Mouse (Mus musculus) G1E (cell line): Measurements from ENCODE around the gene Esrra. TPM values are rescaled to one million over a fixed set of nuclear protein-coding genes. Genes with fewer than 3 reads are reported as not detected.

Experiments
- ATAC-seq: 2 replicates; pipeline ENCODE4 v1.8.0; 2016; ENCODE audit warnings: mild to moderate bottlenecking; ENCODE audit not compliant: insufficient number of reproducible peaks, poor library complexity, low FRiP score, severe bottlenecking; ENCODE audit errors: extremely low read depth
- DNase-seq: peaks from one replicate; pipeline ENCODE4 v3.0.0; 2012; ENCODE audit warnings: low spot score
- H3K27me3 ChIP-seq: 2 replicates; pipeline ENCODE4 v1.6.1; 2012; ENCODE audit warnings: mild to moderate bottlenecking, low read length, inconsistent platforms; ENCODE audit not compliant: insufficient read depth
- H3K36me3 ChIP-seq: replicated peaks from 2 replicates; pipeline ENCODE3; 2012; ENCODE audit warnings: mild to moderate bottlenecking, inconsistent platforms
- H3K4me1 ChIP-seq: 2 replicates; pipeline ENCODE4 v1.6.1; 2012; ENCODE audit warnings: low read depth, low read length, inconsistent platforms, mixed read lengths; ENCODE audit not compliant: insufficient read depth
- H3K4me3 ChIP-seq: 2 replicates; pipeline ENCODE4 v1.5.1; 2012; ENCODE audit warnings: low read depth, mild to moderate bottlenecking, inconsistent platforms, low read length, moderate library complexity, mixed read lengths
- H3K9me3 ChIP-seq: replicated peaks from 2 replicates; pipeline ENCODE4 v1.6.1; 2012; ENCODE audit warnings: inconsistent platforms
- CTCF ChIP-seq: IDR thresholded peaks from 2 replicates; pipeline ENCODE4 v1.5.1; 2012; ENCODE audit warnings: low read depth, low read length, inconsistent platforms, mixed read lengths
- GATA1 ChIP-seq: IDR thresholded peaks from 2 replicates; pipeline ENCODE4 v1.6.1; 2012; ENCODE audit warnings: borderline replicate concordance, low read length, inconsistent platforms, mixed read lengths
- GATA2 ChIP-seq: IDR thresholded peaks from 2 replicates; pipeline ENCODE4 v1.6.1; 2012; ENCODE audit warnings: low read depth, low read length, inconsistent platforms, borderline replicate concordance
- POLR2AphosphoS5 ChIP-seq: IDR thresholded peaks from 2 replicates; pipeline ENCODE4 v1.6.1; 2012; ENCODE audit warnings: low read depth, low read length, inconsistent platforms; ENCODE audit not compliant: insufficient replicate concordance
- TAL1 ChIP-seq: conservative IDR thresholded peaks from 2 replicates; pipeline ENCODE4 v1.6.1; 2012; ENCODE audit warnings: low read depth, low read length, inconsistent platforms, mixed read lengths
- polyA plus RNA-seq: library from polyadenylated mRNA; stranded (reverse); fragments of >175 nt; gene quantifications from 2 replicates; pipeline ENCODE4 v1.2.3, GENCODE M21; 2012
- total RNA-seq, 2 experiments: library from RNA; stranded (forward) in 1 of 2; stranded (reverse) in 1 of 2; fragments of 200-1000 nt in 1 of 2; fragments of >200 nt in 1 of 2; fragmentation: Nextera tagmentation in 1 of 2; gene quantifications; 2 replicates each; pipeline ENCODE4 v1.2.3; 2014 to 2017

Gene Esrra
- total and polyA plus RNA-seq, 3 experiments, result 10.0 to 42.6 (median 21.1) TPM

DNA sequence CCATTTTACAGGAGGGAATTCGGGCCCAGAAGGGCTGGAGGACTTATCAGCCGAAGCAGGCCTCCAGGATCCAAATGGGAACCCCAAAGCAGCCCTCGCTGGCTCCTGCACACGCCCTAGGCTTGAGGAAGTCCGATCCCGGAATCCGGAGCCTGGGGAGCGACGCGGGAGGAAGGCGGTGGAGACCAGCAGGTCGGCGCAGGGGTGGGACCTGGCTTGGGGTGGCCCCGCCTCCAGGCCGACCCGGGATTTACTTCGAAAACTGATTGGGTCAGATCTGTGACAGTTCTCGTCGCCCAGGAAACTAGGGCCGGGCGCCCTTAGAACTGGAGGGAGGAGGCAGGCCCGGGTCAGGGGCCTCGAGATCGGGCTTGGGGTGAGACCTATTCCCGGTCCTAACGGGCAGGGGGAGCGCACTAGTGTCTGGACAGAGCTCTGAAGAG, 20.7 kb upstream of the Esrra start, which contains the start of gene Gpr137:
TSS of gene Gpr137 (minus strand) at position 232 of the 443 bp plus-strand sequence.
- no peaks in the 10 kb centered on the region for H3K9me3 ChIP-seq
- H3K4me1 ChIP-seq, result peaks cover 44% of the 10 kb centered on the region
- no peaks in the 10 kb centered on the region for H3K27me3 ChIP-seq
- ATAC-seq (peak; percentile 83), DNase-seq (peak; percentile 97)
- TF ChIP-seq POLR2AphosphoS5 (no peak), GATA1 (no peak), CTCF (no peak), TAL1 (no peak), GATA2 (no peak)
- peak within 1 kb of the TSS; percentile 84 for H3K4me3 ChIP-seq
- peaks cover 55% of the 10 kb centered on the region for H3K36me3 ChIP-seq

DNA sequence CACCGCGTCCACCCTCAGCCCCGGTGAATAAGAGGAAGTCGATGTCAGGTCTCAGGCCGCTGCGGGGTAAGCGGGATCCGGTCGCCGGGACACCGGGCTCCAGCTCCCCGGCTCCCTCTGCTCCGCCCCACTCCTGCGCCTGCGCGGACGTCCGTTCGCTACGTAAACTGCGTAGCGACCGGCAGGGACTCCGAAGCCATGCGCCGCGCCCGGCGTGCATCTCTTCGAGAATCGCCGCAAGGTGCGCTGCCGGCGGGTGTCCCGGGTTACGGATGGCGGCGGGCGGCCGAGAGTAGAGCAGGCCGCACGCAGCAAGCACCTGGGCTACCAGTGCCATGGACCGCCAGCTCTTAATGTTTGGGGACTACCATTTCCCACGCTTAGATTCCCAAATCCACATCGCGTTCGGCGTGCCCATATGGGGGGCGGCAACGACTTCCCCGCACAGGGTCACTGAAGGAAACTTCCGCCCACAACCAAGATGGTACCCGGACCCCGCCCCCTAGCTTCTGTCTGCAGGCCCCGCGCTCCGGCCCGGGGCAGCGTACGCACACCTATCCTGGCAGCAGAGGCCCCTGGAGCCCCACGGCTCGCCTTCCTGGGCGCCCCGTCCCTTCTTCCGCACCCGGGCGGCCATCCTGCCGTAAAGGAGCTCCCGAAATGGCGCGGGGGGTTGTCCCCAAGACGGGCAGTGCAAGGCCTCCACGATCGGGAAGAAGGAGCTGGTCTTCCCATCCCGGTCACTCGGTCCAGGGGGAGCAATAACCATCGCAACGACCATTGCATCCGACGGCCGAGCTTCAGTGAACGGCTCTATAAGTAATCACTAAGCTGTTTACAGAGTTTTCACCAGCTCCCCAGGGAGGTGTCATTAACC, 20.0 kb upstream of the Esrra start, which contains the start of gene Bad:
TSS of gene Bad (plus strand) at position 490 of the 877 bp plus-strand sequence.
- no peak for TF ChIP-seq POLR2AphosphoS5
- no peak for TF ChIP-seq GATA1
- TF ChIP-seq TAL1, result no peak
- TF ChIP-seq GATA2, result no peak
- no peak for TF ChIP-seq CTCF
- Histone ChIP-seq H3K36me3 (peaks cover 49% of the 10 kb centered on the region), H3K4me3 (peak within 1 kb of the TSS; percentile 84), H3K27me3 (no peaks in the 10 kb centered on the region), H3K4me1 (peaks cover 44% of the 10 kb centered on the region), H3K9me3 (no peaks in the 10 kb centered on the region)
- peak; percentile 35; the same call in 1 of the 2 replicates for ATAC-seq
- peak; percentile 96 for DNase-seq

- Histone ChIP-seq H3K27me3 (peaks cover 4% of the 10 kb centered on the region; the same call in 1 of the 2 replicates), H3K36me3 (peaks cover 39% of the 10 kb centered on the region), H3K4me1 (peaks cover 37% of the 10 kb centered on the region), H3K9me3 (no peaks in the 10 kb centered on the region), H3K4me3 (peak overlapping the region; percentile 84)
- TF ChIP-seq POLR2AphosphoS5 (no peak), GATA2 (no peak), CTCF (no peak), GATA1 (no peak), TAL1 (no peak)
- ATAC-seq (no peak), DNase-seq (peak; percentile 26)
Measured at GRCm38 (mm10) chr19:6940396-6941351, 19.1 kb upstream of the Esrra start.

DNA sequence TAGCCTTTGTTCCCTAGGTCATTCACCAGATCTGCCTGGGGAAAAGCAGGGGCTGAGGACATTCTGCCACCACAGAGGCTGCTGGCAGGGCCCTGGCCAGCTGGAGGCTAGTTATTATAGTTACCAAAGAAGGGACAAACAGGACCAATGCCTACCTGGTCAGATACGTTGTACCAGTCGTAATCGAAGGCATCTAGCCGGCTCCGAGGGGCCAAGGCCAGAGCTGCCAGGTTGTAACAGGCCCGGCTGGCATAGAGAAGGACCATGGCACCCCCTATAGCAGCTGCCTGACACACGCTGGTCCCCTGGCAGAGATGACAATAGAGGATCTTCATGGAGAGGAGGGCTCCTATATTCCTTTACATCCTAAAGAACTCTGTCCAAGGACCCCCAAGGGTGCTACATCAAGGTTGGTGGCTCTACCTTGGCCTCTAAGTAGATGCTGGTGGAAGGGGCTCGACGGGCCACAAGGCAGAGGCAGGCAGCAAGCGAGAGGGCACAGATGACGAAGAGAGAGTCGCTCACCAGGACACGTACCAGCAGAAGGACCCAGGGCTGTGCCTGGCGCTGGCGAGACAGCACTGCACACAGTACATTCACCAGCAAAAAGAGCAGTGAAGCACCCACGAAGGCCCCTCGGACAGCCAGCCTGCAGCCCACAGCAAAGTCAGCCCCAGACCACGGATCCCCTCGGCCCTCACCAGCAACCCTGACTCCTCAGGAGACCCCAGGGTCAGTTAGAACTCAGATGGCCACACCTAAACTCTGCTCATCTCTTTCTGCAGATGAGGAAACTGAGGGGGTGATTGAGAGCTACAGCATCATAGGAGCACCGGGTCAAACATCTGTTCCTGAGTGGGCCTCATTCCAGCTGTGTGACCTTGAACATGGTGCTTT, 17.7 kb upstream of the Esrra start:
- TF ChIP-seq CTCF (no peak), POLR2AphosphoS5 (no peak), TAL1 (no peak), GATA1 (no peak), GATA2 (no peak)
- no peak for DNase-seq

DNA sequence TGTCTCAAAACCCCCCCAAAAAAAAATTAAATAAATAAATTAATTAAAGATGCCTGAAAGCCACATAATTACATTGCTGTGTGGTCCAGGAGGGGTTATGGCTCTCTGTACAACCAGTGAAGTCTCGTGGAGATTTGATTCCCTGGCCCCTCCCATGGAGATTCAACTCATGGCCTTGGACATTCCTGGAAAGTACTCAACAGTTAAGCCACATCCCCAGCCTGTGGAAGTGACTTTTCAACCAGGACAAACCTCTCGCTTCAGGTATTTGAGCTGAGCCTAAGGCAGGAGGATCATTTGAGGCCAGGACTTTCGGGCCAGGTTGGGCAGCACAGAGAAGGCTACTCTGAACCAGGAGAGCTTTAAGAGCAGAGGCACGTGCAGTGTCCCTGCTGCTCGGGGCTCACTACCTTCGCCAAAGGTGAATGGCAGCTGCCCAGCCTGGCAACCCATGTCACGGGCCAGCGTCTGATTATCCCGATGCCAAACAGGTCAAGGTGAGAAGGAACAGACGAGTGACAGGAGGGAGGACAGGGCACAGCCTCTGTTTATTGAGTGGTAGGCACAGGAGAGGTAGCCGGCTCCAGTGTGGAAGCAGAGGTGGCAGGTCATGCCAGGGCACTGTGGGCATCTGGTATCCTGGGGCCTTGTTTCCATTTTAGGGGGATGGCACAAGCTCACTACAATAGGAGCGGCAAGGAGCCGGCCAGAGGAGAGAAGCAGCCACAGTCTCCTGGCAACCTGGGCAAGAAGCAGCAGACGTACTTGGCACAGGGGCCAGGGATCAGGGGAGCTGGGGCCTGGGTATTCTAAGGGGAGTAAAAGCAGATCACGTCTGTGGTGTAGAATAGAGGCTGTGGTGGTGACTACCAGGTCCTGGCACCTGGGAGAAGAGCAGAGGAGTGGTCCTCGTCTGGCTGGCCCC, 16.2 kb upstream of the Esrra start:
- Histone ChIP-seq H3K36me3 (peaks cover 24% of the 10 kb centered on the region), H3K27me3 (peaks cover 28% of the 10 kb centered on the region), H3K4me3 (no peak overlapping the region), H3K9me3 (peaks cover 8% of the 10 kb centered on the region), H3K4me1 (peaks cover 29% of the 10 kb centered on the region)
- TF ChIP-seq CTCF (no peak), GATA1 (no peak), POLR2AphosphoS5 (no peak), GATA2 (no peak), TAL1 (no peak)
- ATAC-seq, result no peak
- DNase-seq, result no peak

More for the DNA sequence above, 17.7 kb upstream of the Esrra start:
- Histone ChIP-seq H3K4me1 (peaks cover 33% of the 10 kb centered on the region), H3K9me3 (no peaks in the 10 kb centered on the region), H3K36me3 (peaks cover 31% of the 10 kb centered on the region), H3K27me3 (peaks cover 12% of the 10 kb centered on the region), H3K4me3 (peak overlapping the region; percentile 28; the same call in 1 of the 2 replicates)
- ATAC-seq, result no peak
